Mouse (Mus musculus): Measurements from ENCODE around the gene Ccr9. TPM values are rescaled to one million over a fixed set of nuclear protein-coding genes. Genes with fewer than 3 reads are reported as not detected.
A peak's percentile ranks its signal among the peaks of the same experiment; 100 is the strongest.

The Ccr9 gene
- polyA plus RNA-seq, 1 experiment from 2014 or later = 0.04 TPM

DNA sequence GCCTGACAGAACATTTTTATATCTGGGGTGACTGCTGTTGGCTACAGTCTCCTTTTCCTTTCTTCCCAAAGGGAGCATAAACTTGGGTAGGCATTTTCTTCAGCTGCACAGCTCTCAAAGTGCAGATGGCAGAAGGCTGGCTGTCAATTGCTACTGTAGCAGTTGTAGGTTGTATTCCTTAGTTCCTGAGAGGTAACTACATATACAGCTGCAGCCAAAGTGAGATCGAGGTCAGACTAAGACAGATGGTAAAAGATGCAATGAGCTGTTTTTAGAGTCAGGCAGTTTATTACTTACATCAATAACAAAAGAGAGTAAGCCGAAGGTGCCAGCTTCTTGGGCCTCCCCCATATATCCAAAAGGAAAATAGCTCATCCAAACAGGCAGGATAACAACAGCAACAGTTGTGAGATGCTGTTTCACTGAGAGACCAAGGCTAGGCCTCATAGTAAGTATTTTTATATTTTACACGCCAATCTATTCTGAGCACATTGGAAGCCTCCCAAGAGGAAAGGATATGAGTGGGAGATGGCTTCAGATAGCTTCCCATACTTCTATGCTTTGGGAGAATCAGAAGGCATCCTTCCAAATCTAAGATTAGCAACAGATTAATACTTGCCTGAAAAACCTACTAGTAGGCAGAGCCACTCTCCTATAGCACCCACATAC lies 17.5 kb downstream of the Ccr9 start:
- peaks cover 7% of the 10 kb centered on the region for H3K36me3 ChIP-seq (ENCODE audit: control insufficient read depth, insufficient read depth, low read length)
- H3K27me3 ChIP-seq (ENCODE audit: control insufficient read depth, insufficient read depth, low read length) = no peaks in the 10 kb centered on the region
- no peak overlapping the region for H3K4me2 ChIP-seq (ENCODE audit: low read depth, low read length)
- 90% methylated on average over 3 of the region's 3 CpGs for WGBS
- no peaks in the 10 kb centered on the region for H3K4me1 ChIP-seq (ENCODE audit: control insufficient read depth, insufficient read depth, low read length)
- no peak overlapping the region for H3K27ac ChIP-seq (ENCODE audit: low read depth, low read length)
- no peak overlapping the region for H3K4me3 ChIP-seq (ENCODE audit: low read depth, low read length)
- ATAC-seq (ENCODE audit: low read depth) = no peak
- H3K9ac ChIP-seq (replicated peaks; ENCODE audit: low read depth, low read length) = no peak overlapping the region
- H3K9me3 ChIP-seq (ENCODE audit: control insufficient read depth, low read length) = no peaks in the 10 kb centered on the region

DNA sequence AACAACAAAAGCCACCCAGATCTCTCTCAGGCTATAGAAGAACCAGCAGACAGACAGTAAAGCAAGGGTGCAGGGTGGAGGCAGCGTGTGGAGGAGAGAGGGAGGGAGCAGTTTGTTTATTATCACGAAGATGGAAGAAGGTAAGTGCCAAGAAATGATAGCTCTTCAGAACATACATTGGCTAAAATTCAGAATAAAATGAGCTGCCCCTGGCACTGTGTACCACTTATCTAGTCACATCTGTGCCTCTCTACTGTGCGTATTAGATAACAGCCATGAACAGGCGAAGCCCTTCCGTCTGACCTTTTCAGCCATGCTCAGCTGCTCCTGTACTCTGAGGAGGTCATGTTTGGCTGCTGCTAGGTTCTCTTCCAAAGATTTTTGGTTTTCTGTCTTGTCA lies 23.6 kb downstream of the Ccr9 start:
- H3K36me3 ChIP-seq (ENCODE audit: control insufficient read depth, insufficient read depth, low read length) = peaks cover 12% of the 10 kb centered on the region

DNA sequence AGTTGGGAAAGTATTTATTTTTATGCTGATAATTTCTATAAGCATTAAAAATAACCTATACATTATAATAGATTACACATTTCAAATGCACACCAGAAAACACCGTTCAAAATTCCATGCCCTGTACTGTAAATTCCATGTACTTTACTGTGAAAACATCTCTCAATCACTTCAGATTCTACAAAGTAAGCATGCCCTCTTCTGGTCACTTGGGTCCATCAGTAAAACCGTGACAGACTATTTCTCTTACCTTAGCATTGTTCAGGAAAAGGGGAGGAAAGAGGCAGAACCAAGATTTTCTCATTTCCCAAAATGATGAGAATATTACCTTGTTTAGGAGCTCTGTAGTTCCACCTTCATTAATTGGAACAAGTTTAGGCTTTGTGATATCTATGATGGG lies 31.0 kb downstream of the Ccr9 start:
- 66% methylated on average over 2 of the region's 2 CpGs for WGBS
- Histone ChIP-seq H3K4me3 (ENCODE audit: low read depth, low read length) (no peak overlapping the region), H3K4me1 (ENCODE audit: control insufficient read depth, insufficient read depth, low read length) (no peaks in the 10 kb centered on the region), H3K36me3 (ENCODE audit: control insufficient read depth, insufficient read depth, low read length) (peaks cover 26% of the 10 kb centered on the region), H3K27me3 (ENCODE audit: control insufficient read depth, insufficient read depth, low read length) (no peaks in the 10 kb centered on the region), H3K9ac (replicated peaks; ENCODE audit: low read depth, low read length) (no peak overlapping the region), H3K4me2 (ENCODE audit: low read depth, low read length) (no peak overlapping the region), H3K9me3 (ENCODE audit: control insufficient read depth, low read length) (no peaks in the 10 kb centered on the region), H3K27ac (ENCODE audit: low read depth, low read length) (no peak overlapping the region)
- no peak for ATAC-seq (ENCODE audit: low read depth)

More for the DNA sequence above, 23.6 kb downstream of the Ccr9 start:
- no peak overlapping the region for H3K27ac ChIP-seq (ENCODE audit: low read depth, low read length)
- no peak for ATAC-seq (ENCODE audit: low read depth)
- no peaks in the 10 kb centered on the region for H3K27me3 ChIP-seq (ENCODE audit: control insufficient read depth, insufficient read depth, low read length)
- no peaks in the 10 kb centered on the region for H3K9me3 ChIP-seq (ENCODE audit: control insufficient read depth, low read length)
- no peak overlapping the region for H3K9ac ChIP-seq (replicated peaks; ENCODE audit: low read depth, low read length)
- H3K4me2 ChIP-seq (ENCODE audit: low read depth, low read length) = no peak overlapping the region
- no peak overlapping the region for H3K4me3 ChIP-seq (ENCODE audit: low read depth, low read length)
- H3K4me1 ChIP-seq (ENCODE audit: control insufficient read depth, insufficient read depth, low read length) = no peaks in the 10 kb centered on the region
- 90% methylated on average over 5 of the region's 5 CpGs for WGBS

DNA sequence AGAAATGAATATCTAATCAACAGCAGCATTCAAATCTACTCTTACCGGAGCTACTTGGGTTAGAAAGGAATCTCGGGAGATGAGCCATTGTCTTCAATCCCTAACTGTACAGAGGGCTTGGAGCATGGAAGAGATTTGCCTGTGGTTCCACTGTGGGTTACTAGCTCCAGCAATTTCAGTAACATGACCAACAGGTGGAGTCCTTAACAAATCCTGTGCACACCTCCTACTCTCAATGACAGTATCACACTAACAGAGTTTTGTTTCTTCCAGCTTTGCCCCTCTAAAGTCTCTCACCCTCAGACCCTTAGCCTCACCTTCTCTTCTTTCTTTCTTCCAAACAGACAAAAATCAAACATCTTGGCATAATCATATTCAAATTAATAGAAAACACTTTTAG lies 34.9 kb downstream of the Ccr9 start:
- no peak overlapping the region for H3K9ac ChIP-seq (replicated peaks; ENCODE audit: low read depth, low read length)

DNA sequence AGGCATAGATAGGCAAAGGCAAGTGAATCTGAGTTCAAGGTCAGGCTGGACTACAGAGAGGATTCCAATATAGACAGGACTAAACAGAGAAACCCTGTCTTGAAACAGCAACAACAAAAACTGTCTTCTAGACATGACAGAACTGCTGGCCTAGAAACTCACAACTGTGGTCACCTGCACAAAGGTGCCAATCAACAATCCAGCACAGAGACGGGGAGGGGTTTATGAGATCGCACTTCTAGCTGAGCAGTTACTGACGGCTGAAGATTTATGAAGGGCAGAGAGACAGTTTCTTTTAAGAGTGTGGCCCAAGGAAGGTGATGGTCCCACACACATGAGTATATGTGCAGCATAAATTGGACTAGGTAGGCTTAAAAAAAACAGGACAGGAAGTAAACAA lies 38.1 kb downstream of the Ccr9 start:
- Histone ChIP-seq H3K27me3 (ENCODE audit: control insufficient read depth, insufficient read depth, low read length) (no peaks in the 10 kb centered on the region), H3K9me3 (ENCODE audit: control insufficient read depth, low read length) (no peaks in the 10 kb centered on the region), H3K27ac (ENCODE audit: low read depth, low read length) (no peak overlapping the region), H3K4me3 (ENCODE audit: low read depth, low read length) (0 out of 2 replicates have a peak overlapping the region, but pooled peaks have one; percentile 1), H3K36me3 (ENCODE audit: control insufficient read depth, insufficient read depth, low read length) (peaks cover 2% of the 10 kb centered on the region; the same call in 1 of the 2 replicates), H3K4me1 (ENCODE audit: control insufficient read depth, insufficient read depth, low read length) (peaks cover 8% of the 10 kb centered on the region; the same call in 1 of the 2 replicates), H3K9ac (replicated peaks; ENCODE audit: low read depth, low read length) (no peak overlapping the region), H3K4me2 (ENCODE audit: low read depth, low read length) (peak overlapping the region; percentile 70; the same call in 1 of the 2 replicates)
- ATAC-seq (ENCODE audit: low read depth) = no peak
- WGBS = 58% methylated on average over 3 of the region's 3 CpGs

More for the DNA sequence above, 34.9 kb downstream of the Ccr9 start:
- 86% methylated on average over 2 of the region's 2 CpGs for WGBS
- Histone ChIP-seq H3K27me3 (ENCODE audit: control insufficient read depth, insufficient read depth, low read length) (no peaks in the 10 kb centered on the region), H3K36me3 (ENCODE audit: control insufficient read depth, insufficient read depth, low read length) (peaks cover 19% of the 10 kb centered on the region), H3K27ac (ENCODE audit: low read depth, low read length) (no peak overlapping the region), H3K9me3 (ENCODE audit: control insufficient read depth, low read length) (no peaks in the 10 kb centered on the region), H3K4me1 (ENCODE audit: control insufficient read depth, insufficient read depth, low read length) (peaks cover 8% of the 10 kb centered on the region; the same call in 1 of the 2 replicates), H3K4me3 (ENCODE audit: low read depth, low read length) (no peak overlapping the region), H3K4me2 (ENCODE audit: low read depth, low read length) (no peak overlapping the region)
- no peak for ATAC-seq (ENCODE audit: low read depth)

DNA sequence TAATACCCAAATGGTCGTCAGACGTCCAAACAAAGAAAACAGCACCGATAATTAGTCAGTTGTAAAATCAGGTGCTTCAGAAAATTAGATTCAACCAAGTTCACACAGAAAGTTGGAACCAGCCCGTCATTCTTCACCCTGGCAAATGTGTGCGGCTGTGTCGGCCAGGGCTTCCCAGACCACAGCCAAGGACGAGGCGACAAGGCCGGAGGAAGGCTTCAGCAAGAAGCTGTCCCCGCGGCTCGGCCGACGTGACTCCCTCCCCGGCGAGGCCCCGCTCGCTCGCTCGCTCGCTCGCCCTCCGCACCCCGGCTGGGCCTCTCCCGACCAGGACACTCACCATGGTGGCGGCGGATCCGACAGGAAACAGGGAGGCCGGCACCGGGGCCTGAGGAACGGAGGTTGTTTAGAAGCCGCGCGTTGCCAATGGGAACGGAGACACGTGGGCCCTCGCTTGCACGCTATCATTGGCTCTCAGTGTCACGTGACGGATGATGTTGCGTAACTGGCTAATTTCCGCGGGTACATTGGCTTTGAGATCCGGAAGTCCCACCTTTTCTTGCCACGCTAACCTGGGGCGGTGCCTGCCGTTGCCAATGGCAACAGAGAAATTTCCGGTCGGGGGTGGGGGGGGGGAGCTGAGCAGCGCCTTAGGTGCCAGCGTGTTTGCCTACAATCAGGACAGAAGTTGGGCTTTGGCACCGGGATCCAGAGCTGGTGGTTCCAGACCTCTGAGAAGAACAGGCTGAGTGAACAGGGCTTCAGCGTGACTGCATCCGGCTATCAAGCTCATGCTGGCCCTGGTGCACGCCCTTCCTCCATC lies 39.2 kb downstream of the Ccr9 start, which contains the start of gene Lztfl1:
Gene Lztfl1, minus strand, starts transcription at position 512 of the 823 bp plus-strand sequence.
- Histone ChIP-seq H3K9ac (replicated peaks; ENCODE audit: low read depth, low read length) (peak within 1 kb of the TSS; percentile 81), H3K36me3 (ENCODE audit: control insufficient read depth, insufficient read depth, low read length) (no peaks in the 10 kb centered on the region), H3K27me3 (ENCODE audit: control insufficient read depth, insufficient read depth, low read length) (no peaks in the 10 kb centered on the region), H3K4me2 (ENCODE audit: low read depth, low read length) (peak within 1 kb of the TSS; percentile 70), H3K9me3 (ENCODE audit: control insufficient read depth, low read length) (no peaks in the 10 kb centered on the region), H3K4me3 (ENCODE audit: low read depth, low read length) (peak within 1 kb of the TSS; percentile 89), H3K27ac (ENCODE audit: low read depth, low read length) (peak within 1 kb of the TSS; percentile 66), H3K4me1 (ENCODE audit: control insufficient read depth, insufficient read depth, low read length) (peaks cover 8% of the 10 kb centered on the region; the same call in 1 of the 2 replicates)
- under 1% methylated on average over 54 of the region's 55 CpGs for WGBS
- ATAC-seq (ENCODE audit: low read depth) = peak; percentile 100

DNA sequence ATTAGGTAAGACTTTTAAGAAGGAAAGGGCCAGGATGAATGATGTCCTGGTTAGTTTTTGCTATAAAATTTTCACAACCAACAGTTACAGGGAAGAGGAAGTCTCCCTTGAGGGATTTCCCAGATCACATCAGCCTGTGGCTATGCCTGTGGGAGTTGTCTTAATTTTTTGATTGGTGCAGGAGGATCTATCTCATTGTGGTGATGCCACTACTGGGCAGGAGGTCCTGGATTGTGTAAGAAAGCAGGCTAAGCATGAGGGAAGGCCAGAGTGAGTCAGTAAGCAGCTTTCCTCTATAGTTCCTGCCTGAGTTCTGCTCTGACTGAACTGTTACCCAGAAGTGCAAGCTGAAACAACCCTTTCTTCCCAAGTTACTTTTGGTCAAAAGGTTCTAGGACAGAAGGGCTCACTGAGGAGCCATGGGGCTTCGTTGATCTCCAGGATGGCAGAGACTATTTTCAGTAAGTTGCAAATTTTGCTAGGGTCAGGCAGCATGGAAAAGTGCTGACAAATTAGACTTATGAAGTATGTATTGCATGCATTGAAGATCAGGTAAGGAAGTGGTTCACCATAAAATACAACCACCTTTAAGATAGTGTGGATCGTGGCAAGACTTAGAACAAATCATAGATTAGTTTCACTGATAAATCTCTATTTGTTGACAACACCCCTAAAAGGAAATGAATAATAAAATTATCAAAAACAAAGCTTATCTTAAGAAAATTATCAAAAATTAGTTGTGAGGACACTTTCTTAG lies 44.7 kb downstream of the Ccr9 start:
- no peak overlapping the region for H3K9ac ChIP-seq (replicated peaks; ENCODE audit: low read depth, low read length)
- ATAC-seq (ENCODE audit: low read depth) = no peak
- no peaks in the 10 kb centered on the region for H3K4me1 ChIP-seq (ENCODE audit: control insufficient read depth, insufficient read depth, low read length)
- 76% methylated on average over 2 of the region's 2 CpGs for WGBS
- no peaks in the 10 kb centered on the region for H3K36me3 ChIP-seq (ENCODE audit: control insufficient read depth, insufficient read depth, low read length)
- H3K27ac ChIP-seq (ENCODE audit: low read depth, low read length) = no peak overlapping the region
- H3K9me3 ChIP-seq (ENCODE audit: control insufficient read depth, low read length) = no peaks in the 10 kb centered on the region
- no peaks in the 10 kb centered on the region for H3K27me3 ChIP-seq (ENCODE audit: control insufficient read depth, insufficient read depth, low read length)
- H3K4me3 ChIP-seq (ENCODE audit: low read depth, low read length) = no peak overlapping the region
- H3K4me2 ChIP-seq (ENCODE audit: low read depth, low read length) = no peak overlapping the region

DNA sequence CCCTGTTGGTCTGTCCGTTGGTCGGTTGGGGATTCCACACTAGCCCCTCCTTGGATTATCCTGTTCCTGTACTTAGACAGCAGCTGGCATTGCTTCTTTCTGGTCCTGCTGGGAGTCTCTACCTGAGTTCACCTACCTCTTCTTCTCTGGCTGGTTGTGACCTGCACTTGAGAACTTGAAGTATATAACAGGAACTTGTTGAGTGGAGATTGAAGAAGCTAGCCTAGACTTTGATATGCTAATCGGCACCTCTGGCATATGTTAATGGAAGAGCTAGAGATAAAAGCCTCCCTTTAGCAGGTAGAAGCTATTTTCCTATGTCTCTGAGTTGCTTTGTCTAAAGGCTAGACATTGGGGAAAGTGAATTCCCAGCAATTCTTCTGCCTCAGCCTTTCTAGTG lies 53.0 kb downstream of the Ccr9 start:
- Histone ChIP-seq H3K9ac (replicated peaks; ENCODE audit: low read depth, low read length) (no peak overlapping the region), H3K4me1 (ENCODE audit: control insufficient read depth, insufficient read depth, low read length) (no peaks in the 10 kb centered on the region), H3K27me3 (ENCODE audit: control insufficient read depth, insufficient read depth, low read length) (no peaks in the 10 kb centered on the region), H3K36me3 (ENCODE audit: control insufficient read depth, insufficient read depth, low read length) (no peaks in the 10 kb centered on the region), H3K4me3 (ENCODE audit: low read depth, low read length) (no peak overlapping the region), H3K27ac (ENCODE audit: low read depth, low read length) (no peak overlapping the region), H3K4me2 (ENCODE audit: low read depth, low read length) (no peak overlapping the region), H3K9me3 (ENCODE audit: control insufficient read depth, low read length) (no peaks in the 10 kb centered on the region)
- WGBS = 75% methylated on average over 3 of the region's 3 CpGs
- no peak for ATAC-seq (ENCODE audit: low read depth)
